Mouse (Mus musculus) forebrain, embryonic 11.5 days (tissue): ENCODE measurements at regions not wholly inside any gene's neighbourhood (a gene's known extent, or its start where the extent isn't known, plus 50 kb on each side); places are given as distances from the start of the nearest gene placed in this dataset.

Experiments used
- ATAC-seq: fragments of 200-750 bp; cut with Nextera tagmentation; replicated peaks from 2 replicates; pipeline ENCODE4 v1.8.0; 2017; ENCODE audit warnings: moderate TSS enrichment; ENCODE audit not compliant: low FRiP score
- DNase-seq: peaks from one replicate; pipeline ENCODE4 v3.0.0-alpha.2; 2017; ENCODE audit warnings: low spot score
- H3K27ac ChIP-seq: fragments of 300-500 bp; sonication (generic); 2 replicates; pipeline ENCODE4 v1.5.1; 2014; ENCODE audit warnings: low read depth, low read length
- H3K27me3 ChIP-seq: fragments of 300-500 bp; sonication (generic); 2 replicates; pipeline ENCODE4 v1.6.1; 2014; ENCODE audit warnings: mild to moderate bottlenecking, low read length, mixed read lengths; ENCODE audit not compliant: control insufficient read depth, insufficient read depth
- H3K36me3 ChIP-seq: fragments of 300-500 bp; sonication (generic); 2 replicates; pipeline ENCODE4 v1.6.1; 2014; ENCODE audit warnings: mild to moderate bottlenecking, low read length, moderate library complexity, mixed read lengths; ENCODE audit not compliant: control insufficient read depth, insufficient read depth
- H3K4me1 ChIP-seq: fragments of 300-500 bp; sonication (generic); replicated peaks from 2 replicates; pipeline ENCODE4 v1.6.1; 2014; ENCODE audit warnings: low read length, mixed read lengths; ENCODE audit not compliant: control insufficient read depth, insufficient read depth
- H3K4me2 ChIP-seq: fragments of 300-500 bp; sonication (generic); 2 replicates; pipeline ENCODE4 v1.6.1; 2014; ENCODE audit warnings: low read depth, mild to moderate bottlenecking, low read length, moderate library complexity, mixed read lengths; ENCODE audit not compliant: severe bottlenecking
- H3K4me3 ChIP-seq: fragments of 300-500 bp; sonication (generic); 2 replicates; pipeline ENCODE4 v1.5.1; 2014; ENCODE audit warnings: low read depth, low read length
- H3K9ac ChIP-seq: fragments of 300-500 bp; sonication (generic); 2 replicates; pipeline ENCODE4 v1.6.1; 2014; ENCODE audit warnings: low read length
- H3K9me3 ChIP-seq: fragments of 300-500 bp; sonication (generic); 2 replicates; pipeline ENCODE4 v1.6.1; 2016; ENCODE audit warnings: low read length, mixed read lengths; ENCODE audit not compliant: control insufficient read depth
- WGBS: fragments of 180-500 bp; shearing (Covaris S2); extraction: QIAGEN DNeasy Blood & Tissue Kit; methylation state at CpG from one replicate; pipeline ENCODE4 v1.1.7; 2014; 5-methylcytosine and 5-hydroxymethylcytosine counted together

DNA sequence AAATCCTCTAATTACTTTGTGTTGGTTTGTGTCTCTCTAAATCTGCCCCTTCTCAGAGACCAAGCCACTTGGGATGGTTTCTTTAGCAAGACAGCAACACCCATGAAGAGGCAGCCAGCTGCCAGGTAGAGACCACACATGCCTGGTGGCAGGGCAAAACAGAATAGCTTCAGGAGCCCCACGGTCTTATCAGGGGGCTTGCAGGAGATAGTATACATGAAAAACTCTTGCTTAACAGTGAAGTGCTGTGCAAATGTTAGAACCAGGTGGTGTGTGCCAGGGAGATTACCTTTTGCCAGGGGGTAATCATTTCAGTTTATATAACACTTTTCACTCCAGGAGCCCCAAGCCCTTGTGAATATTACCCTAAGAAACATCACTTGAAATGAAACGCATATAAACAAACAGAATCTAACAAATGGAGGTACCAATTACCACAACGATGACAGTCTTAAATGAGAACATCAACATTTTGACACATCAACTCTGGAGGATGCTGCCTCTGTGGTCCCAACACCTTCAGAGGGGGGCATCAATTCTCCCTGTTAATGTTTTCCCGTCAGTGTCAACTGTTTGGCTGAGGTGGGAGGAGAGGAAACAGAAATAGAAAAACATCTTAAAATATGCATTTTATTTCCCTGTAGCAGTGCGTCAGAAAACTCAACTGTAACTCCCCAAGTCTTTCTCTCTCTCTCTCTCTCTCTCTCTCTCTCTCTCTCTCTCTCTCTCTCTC, 56.3 kb upstream of the Rad23b start:
- H3K27me3 ChIP-seq = no peaks in the 10 kb centered on the region
- DNase-seq = no peak
- no peaks in the 10 kb centered on the region for H3K36me3 ChIP-seq
- peak overlapping the region; percentile 3; the same call in 1 of the 2 replicates for H3K9ac ChIP-seq
- H3K4me1 ChIP-seq = peaks cover 11% of the 10 kb centered on the region
- no peak overlapping the region; the same call in 1 of the 2 replicates for H3K4me3 ChIP-seq
- ATAC-seq = no peak; the same call in 1 of the 2 replicates
- 16% methylated on average over 5 of the region's 5 CpGs for WGBS
- H3K9me3 ChIP-seq = no peaks in the 10 kb centered on the region
- H3K27ac ChIP-seq = no peak overlapping the region
- H3K4me2 ChIP-seq = peak overlapping the region; percentile 48; the same call in 1 of the 2 replicates

DNA sequence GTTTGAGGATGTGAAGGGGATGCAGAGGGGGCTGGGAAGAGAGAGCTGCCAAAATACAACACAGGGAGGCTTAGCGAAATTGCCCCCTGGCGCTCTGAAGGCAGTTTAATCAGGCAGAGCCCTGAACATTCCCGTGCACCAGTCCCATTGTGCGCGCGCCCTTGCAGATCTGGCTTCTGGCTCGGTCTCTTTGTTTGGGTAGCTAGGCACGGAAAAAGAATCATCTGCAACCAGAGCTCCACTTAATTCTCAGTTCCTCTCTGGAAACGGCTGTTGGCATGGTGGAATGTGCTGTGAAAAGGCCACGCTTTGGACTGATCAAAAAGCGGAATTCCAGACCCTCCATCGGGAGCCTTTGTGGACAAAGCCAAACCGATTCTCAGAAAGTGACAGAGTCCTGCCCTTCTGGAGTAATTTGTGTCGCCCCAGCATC, 55.6 kb upstream of the Rad23b start:
- DNase-seq = peak; percentile 91
- peak overlapping the region; percentile 26 for H3K4me3 ChIP-seq
- ATAC-seq = peak; percentile 94
- no peaks in the 10 kb centered on the region for H3K36me3 ChIP-seq
- peak overlapping the region; percentile 58 for H3K9ac ChIP-seq
- peaks cover 11% of the 10 kb centered on the region for H3K4me1 ChIP-seq
- WGBS = under 1% methylated on average over 14 of the region's 14 CpGs
- peak overlapping the region; percentile 48 for H3K4me2 ChIP-seq
- no peaks in the 10 kb centered on the region for H3K27me3 ChIP-seq
- peak overlapping the region; percentile 65 for H3K27ac ChIP-seq
- H3K9me3 ChIP-seq = no peaks in the 10 kb centered on the region

DNA sequence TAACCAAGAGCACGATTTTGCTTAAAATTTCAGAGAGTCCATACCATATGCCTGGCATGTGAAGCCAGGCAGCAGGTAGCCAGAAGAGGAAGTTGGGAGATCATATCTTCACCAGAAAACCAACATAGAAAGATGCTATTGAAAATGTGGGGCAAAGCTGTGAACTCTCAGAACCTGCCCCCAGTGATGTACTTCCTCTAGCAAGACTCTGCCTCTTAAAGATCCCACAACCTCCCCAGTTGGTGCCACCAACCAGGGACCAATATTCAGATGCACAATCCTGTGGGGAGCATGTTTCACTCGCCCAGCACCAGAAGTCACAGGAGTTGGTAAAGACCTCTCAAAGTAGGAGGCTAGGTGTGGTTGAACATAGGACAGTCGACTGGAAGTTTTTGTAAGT, 52.0 kb upstream of the Rad23b start:
- Histone ChIP-seq H3K4me1 (peaks cover 7% of the 10 kb centered on the region), H3K27ac (no peak overlapping the region), H3K36me3 (no peaks in the 10 kb centered on the region), H3K27me3 (no peaks in the 10 kb centered on the region), H3K9me3 (no peaks in the 10 kb centered on the region), H3K4me3 (no peak overlapping the region), H3K4me2 (no peak overlapping the region), H3K9ac (no peak overlapping the region)
- DNase-seq = no peak
- WGBS = 88% methylated on average over 3 of the region's 3 CpGs
- ATAC-seq = no peak
